8 mouse cellular contexts compared by ENCODE assay signal in genomic region chr11:96862534-96862933, GRCm38 (mm10). TPM values are rescaled to one million over a fixed set of nuclear protein-coding genes. Genes with fewer than 3 reads are reported as not detected.
DNase-seq lines count a peak whose midpoint lies in the region; ATAC-seq and TF ChIP-seq lines count a peak whose summit lies in the region.

No protein-coding gene starts in this region.

- no peak overlapping the region for H3K9ac ChIP-seq in stomach, embryonic 14.5 days (replicated peaks; ENCODE audit: low read depth, low read length)
- no peak overlapping the region for H3K9ac ChIP-seq in stomach, postnatal 0 days (ENCODE audit: low read length)
- H3K9ac ChIP-seq in neural tube, embryonic 15.5 days (replicated peaks), result no peak overlapping the region

- H3K36me3 ChIP-seq in stomach, embryonic 14.5 days (ENCODE audit: control insufficient read depth, insufficient read depth, low read length), result no peaks in the 10 kb centered on the region
- H3K36me3 ChIP-seq in stomach, postnatal 0 days (ENCODE audit: control insufficient read depth, insufficient read depth, low read length), result no peaks in the 10 kb centered on the region
- no peaks in the 10 kb centered on the region for H3K36me3 ChIP-seq in neural tube, embryonic 15.5 days

- 80% methylated on average over 12 of the region's 12 CpGs for WGBS in stomach, embryonic 14.5 days
- whole genome bisulfite sequencing in stomach, postnatal 0 days, result 81% methylated on average over 12 of the region's 12 CpGs
- 57% methylated on average over 12 of the region's 12 CpGs for WGBS in neural tube, embryonic 15.5 days

- H3K4me3 ChIP-seq in stomach, embryonic 14.5 days (ENCODE audit: low read depth, low read length), result no peak overlapping the region
- no peak overlapping the region for H3K4me3 ChIP-seq in stomach, postnatal 0 days (ENCODE audit: low read depth, low read length)
- H3K4me3 ChIP-seq in neural tube, embryonic 15.5 days (replicated peaks), result peak overlapping the region; percentile 52

- H3K4me1 ChIP-seq in stomach, embryonic 14.5 days (ENCODE audit: control insufficient read depth, insufficient read depth, low read length), result peaks cover 4% of the 10 kb centered on the region; the same call in 1 of the 2 replicates
- H3K4me1 ChIP-seq in stomach, postnatal 0 days (replicated peaks; ENCODE audit: control insufficient read depth, insufficient read depth), result peaks cover 3% of the 10 kb centered on the region
- H3K4me1 ChIP-seq in neural tube, embryonic 15.5 days, result peaks cover 45% of the 10 kb centered on the region

- ATAC-seq in stomach, embryonic 14.5 days (ENCODE audit: insufficient number of reproducible peaks, insufficient read depth, low FRiP score, low read depth), result no peak
- ATAC-seq in stomach, postnatal 0 days (ENCODE audit: low FRiP score, low TSS enrichment), result no peak
- no peak for ATAC-seq in neural tube, embryonic 15.5 days (ENCODE audit: low FRiP score)

- peak; percentile 46 to 50 for DNase-seq in cerebellum, postnatal 10 days
- no peak for DNase-seq in cerebellum, adult 9-11 months
- DNase-seq in stomach, postnatal 0 days (ENCODE audit: low spot score), result no peak
- peak; percentile 34 to 51 for DNase-seq in kidney, postnatal 4 days
- DNase-seq in left cerebral cortex, postnatal 4 days, result no peak
- no peak for DNase-seq in left cerebral cortex, adult 9 months (ENCODE audit: low spot score in 2 of 2)

- no peak for TF ChIP-seq EP300 in stomach, postnatal 0 days (optimal IDR thresholded peaks at IDR 0.05)

- peak overlapping the region; percentile 79; the same call in 1 of the 2 replicates for H3K4me2 ChIP-seq in stomach, embryonic 14.5 days (replicated peaks; ENCODE audit: low read depth, low read length)
- H3K4me2 ChIP-seq in stomach, postnatal 0 days (replicated peaks; ENCODE audit: low read depth), result no peak overlapping the region
- H3K4me2 ChIP-seq in neural tube, embryonic 15.5 days, result peak overlapping the region; percentile 90

- TF ChIP-seq CTCF in stomach, postnatal 0 days (IDR thresholded peaks at IDR 0.05; ENCODE audit: low read depth), result no peak

- intact Hi-C loops in left cerebral cortex, postnatal 4 days (cut with DNase I), result loop anchor here (5.0 kb wide), 1 partner anchor 75 kb away; the partner anchor contains the start of gene Cbx1

- H3K27ac ChIP-seq in stomach, embryonic 14.5 days (ENCODE audit: low read length), result no peak overlapping the region
- no peak overlapping the region for H3K27ac ChIP-seq in stomach, postnatal 0 days (replicated peaks)
- peak overlapping the region; percentile 74 for H3K27ac ChIP-seq in neural tube, embryonic 15.5 days (replicated peaks)

- H3K27me3 ChIP-seq in stomach, embryonic 14.5 days (ENCODE audit: control insufficient read depth, insufficient read depth, low read length), result no peaks in the 10 kb centered on the region
- H3K27me3 ChIP-seq in stomach, postnatal 0 days (ENCODE audit: control insufficient read depth, insufficient read depth, low read length), result no peaks in the 10 kb centered on the region
- H3K27me3 ChIP-seq in neural tube, embryonic 15.5 days (replicated peaks), result no peaks in the 10 kb centered on the region

- H3K9me3 ChIP-seq in stomach, embryonic 14.5 days (ENCODE audit: control insufficient read depth, low read depth, low read length), result no peaks in the 10 kb centered on the region
- no peaks in the 10 kb centered on the region for H3K9me3 ChIP-seq in stomach, postnatal 0 days (ENCODE audit: control insufficient read depth, low read length)
- no peaks in the 10 kb centered on the region for H3K9me3 ChIP-seq in neural tube, embryonic 15.5 days (replicated peaks)

RNA-seq across cellular contexts. Expression of gene Copz2, which starts 12.9 kb away (rescaled TPM):
- 136 and 141 TPM in 2 replicates for polyA plus RNA-seq in stomach, embryonic 14.5 days (2014; fragmentation: Nextera tagmentation; extraction: Ambion mirVana)
- 84.7 and 95.1 TPM in 2 replicates for polyA plus RNA-seq in stomach, postnatal 0 days (2015; fragmentation: Nextera tagmentation; extraction: Ambion mirVana)
- 29.2 and 42.0 TPM in 2 replicates for polyA plus RNA-seq in neural tube, embryonic 15.5 days (2015; fragmentation: Nextera tagmentation; extraction: Ambion mirVana)
- 1 to 10 TPM; 4.1 to 5.9 TPM for total RNA-seq in left cerebral cortex, postnatal 4 days (2021)

RNA-seq across cellular contexts. Expression of gene Nfe2l1, which starts 32.8 kb away (rescaled TPM):
- 30.4 and 36.4 TPM in 2 replicates for polyA plus RNA-seq in stomach, embryonic 14.5 days (2014; fragmentation: Nextera tagmentation; extraction: Ambion mirVana)
- 32.4 and 35.6 TPM in 2 replicates for polyA plus RNA-seq in stomach, postnatal 0 days (2015; fragmentation: Nextera tagmentation; extraction: Ambion mirVana)
- 71.8 and 78.2 TPM in 2 replicates for polyA plus RNA-seq in neural tube, embryonic 15.5 days (2015; fragmentation: Nextera tagmentation; extraction: Ambion mirVana)
- 100 to 1,000 TPM; 108 to 115 TPM for total RNA-seq in left cerebral cortex, postnatal 4 days (2021)

RNA-seq across cellular contexts. Expression of gene Cdk5rap3, which starts 53.8 kb away (rescaled TPM):
- polyA plus RNA-seq in stomach, embryonic 14.5 days (2014; fragmentation: Nextera tagmentation; extraction: Ambion mirVana), result 65.2 and 68.7 TPM in 2 replicates
- 61.7 and 64.9 TPM in 2 replicates for polyA plus RNA-seq in stomach, postnatal 0 days (2015; fragmentation: Nextera tagmentation; extraction: Ambion mirVana)
- polyA plus RNA-seq in neural tube, embryonic 15.5 days (2015; fragmentation: Nextera tagmentation; extraction: Ambion mirVana), result 82.4 and 85.7 TPM in 2 replicates
- 10 to 100 TPM; 63.3 to 65.4 TPM for total RNA-seq in left cerebral cortex, postnatal 4 days (2021)

Comparison
In these comparisons a context has a peak if more than half of its experiments do, and no peak if none do; other contexts are left out.
1. DNase-seq: peak in cerebellum, postnatal 10 days (2 of 2) and kidney, postnatal 4 days (2 of 2); none in cerebellum, adult 9-11 months (single experiment), stomach, postnatal 0 days (single experiment), left cerebral cortex, postnatal 4 days (single experiment) and left cerebral cortex, adult 9 months (0 of 2).